Mouse (Mus musculus) duodenum, adult 2 months (tissue): ENCODE measurements around the gene Hs6st1. TPM values are rescaled to one million over a fixed set of nuclear protein-coding genes. Genes with fewer than 3 reads are reported as not detected.

Experiments used
- polyA plus RNA-seq: library from polyadenylated mRNA; depleted of rRNA; stranded (reverse); fragments of >200 nt; gene quantifications from 2 replicates; pipeline ENCODE4 v1.2.3, GENCODE M21; 2012; ENCODE audit warnings: low replicate concordance; rRNA removed

The Hs6st1 gene
- polyA plus RNA-seq, result 36.2 and 38.5 TPM in 2 replicates

GRCm38 (mm10) chr1:36068076-36068475 lies at the start of gene Hs6st1:
TSS of gene Hs6st1 (plus strand) at chr1:36068400.

Other genes with a start within 250 kb of the Hs6st1 start
- 8.6 and 10.0 TPM in 2 replicates for gene Uggt1, start 176.3 kb downstream of the Hs6st1 start, polyA plus RNA-seq
- gene Neurl3, start 206.3 kb downstream of the Hs6st1 start, polyA plus RNA-seq, result 108 and 179 TPM in 2 replicates
- 5.6 and 7.7 TPM in 2 replicates for gene Arid5a, start 239.3 kb downstream of the Hs6st1 start, polyA plus RNA-seq